Mouse (Mus musculus) limb, embryonic 12.5 days (tissue): ENCODE results near the gene Casc3. TPM values are rescaled to one million over a fixed set of nuclear protein-coding genes. Genes with fewer than 3 reads are reported as not detected.

Experiments
- ATAC-seq: fragments of 200-750 bp; cut with Nextera tagmentation; 2 replicates; pipeline ENCODE4 v1.8.0; 2017; ENCODE audit warnings: low read depth, moderate TSS enrichment; ENCODE audit not compliant: insufficient number of reproducible peaks, insufficient read depth, low FRiP score, low TSS enrichment
- H3K27ac ChIP-seq: fragments of 300-500 bp; sonication (generic); 2 replicates; pipeline ENCODE4 v1.5.1; 2016; ENCODE audit warnings: mild to moderate bottlenecking, moderate library complexity
- H3K27me3 ChIP-seq: fragments of 300-500 bp; sonication (generic); 2 replicates; pipeline ENCODE4 v1.6.1; 2016; ENCODE audit warnings: mild to moderate bottlenecking, moderate library complexity
- H3K36me3 ChIP-seq: fragments of 300-500 bp; sonication (generic); 2 replicates; pipeline ENCODE4 v1.6.1; 2016; ENCODE audit warnings: mild to moderate bottlenecking, moderate library complexity
- H3K4me1 ChIP-seq: fragments of 300-500 bp; sonication (generic); replicated peaks from 2 replicates; pipeline ENCODE4 v1.6.1; 2016
- H3K4me2 ChIP-seq: fragments of 300-500 bp; sonication (generic); 2 replicates; pipeline ENCODE4 v1.6.1; 2016; ENCODE audit warnings: mild to moderate bottlenecking, moderate library complexity
- H3K4me3 ChIP-seq: fragments of 300-500 bp; sonication (generic); replicated peaks from 2 replicates; pipeline ENCODE4 v1.5.1; 2016; ENCODE audit warnings: mild to moderate bottlenecking
- H3K9ac ChIP-seq: fragments of 300-500 bp; sonication (generic); replicated peaks from 2 replicates; pipeline ENCODE4 v1.6.1; 2016; ENCODE audit warnings: mild to moderate bottlenecking, moderate library complexity
- H3K9me3 ChIP-seq: fragments of 300-500 bp; sonication (generic); 2 replicates; pipeline ENCODE4 v1.6.1; 2016; ENCODE audit warnings: mild to moderate bottlenecking, moderate library complexity
- WGBS: fragments of 180-500 bp; shearing (Covaris S2); methylation state at CpG from one replicate; pipeline ENCODE4 v1.1.7; 2016; 5-methylcytosine and 5-hydroxymethylcytosine counted together
- polyA plus RNA-seq: library from polyadenylated mRNA; unstranded; fragments of >200 nt; fragmentation: Nextera tagmentation; extraction: Ambion mirVana; gene quantifications from 2 replicates; pipeline ENCODE4 v1.2.1, GENCODE M21; 2016

Gene Casc3
- polyA plus RNA-seq, 1 experiment from 2014 or later, result 48.1 TPM

- H3K9me3 ChIP-seq, result no peaks in the 10 kb centered on the region
- H3K9ac ChIP-seq, result peak overlapping the region; percentile 100
- H3K27ac ChIP-seq, result peak overlapping the region; percentile 100
- peak; percentile 23 for ATAC-seq
- under 1% methylated on average over 29 of the region's 30 CpGs for WGBS
- H3K27me3 ChIP-seq, result no peaks in the 10 kb centered on the region
- peaks cover 29% of the 10 kb centered on the region for H3K4me1 ChIP-seq
- peaks cover 20% of the 10 kb centered on the region for H3K36me3 ChIP-seq
- H3K4me3 ChIP-seq, result peak overlapping the region; percentile 100
- H3K4me2 ChIP-seq, result peak overlapping the region; percentile 99
Measured at GRCm38 (mm10) chr11:98794469-98795014, 10.2 kb upstream of the Casc3 start.

GRCm38 (mm10) chr11:98795015-98795713, 9.5 kb upstream of the Casc3 start, which contains the start of gene Msl1:
Msl1 (plus strand) TSS chr11:98795516.
- H3K9me3 ChIP-seq, result no peaks in the 10 kb centered on the region
- H3K27ac ChIP-seq, result peak within 1 kb of the TSS; percentile 100
- ATAC-seq, result peak; percentile 23
- H3K27me3 ChIP-seq, result no peaks in the 10 kb centered on the region
- H3K9ac ChIP-seq, result peak within 1 kb of the TSS; percentile 100
- H3K4me2 ChIP-seq, result peak within 1 kb of the TSS; percentile 99
- peaks cover 29% of the 10 kb centered on the region for H3K4me1 ChIP-seq
- WGBS, result 1% methylated on average over 69 of the region's 89 CpGs
- H3K4me3 ChIP-seq, result peak within 1 kb of the TSS; percentile 100
- H3K36me3 ChIP-seq, result peaks cover 27% of the 10 kb centered on the region

- peaks cover 34% of the 10 kb centered on the region for H3K36me3 ChIP-seq
- H3K4me2 ChIP-seq, result peak overlapping the region; percentile 99
- peak overlapping the region; percentile 100 for H3K4me3 ChIP-seq
- H3K27me3 ChIP-seq, result no peaks in the 10 kb centered on the region
- peak; percentile 48; the same call in 1 of the 2 replicates for ATAC-seq
- under 1% methylated on average over 66 of the region's 74 CpGs for WGBS
- peak overlapping the region; percentile 100 for H3K27ac ChIP-seq
- peak overlapping the region; percentile 100 for H3K9ac ChIP-seq
- peaks cover 29% of the 10 kb centered on the region for H3K4me1 ChIP-seq
- no peaks in the 10 kb centered on the region for H3K9me3 ChIP-seq
Measured at GRCm38 (mm10) chr11:98795714-98796514, 8.8 kb upstream of the Casc3 start.

GRCm38 (mm10) chr11:98796515-98797216, 8.0 kb upstream of the Casc3 start:
- no peaks in the 10 kb centered on the region for H3K9me3 ChIP-seq
- H3K4me2 ChIP-seq, result peak overlapping the region; percentile 99
- peak; percentile 50 for ATAC-seq
- peak overlapping the region; percentile 100 for H3K9ac ChIP-seq
- H3K4me3 ChIP-seq, result peak overlapping the region; percentile 100
- peaks cover 42% of the 10 kb centered on the region for H3K36me3 ChIP-seq
- peak overlapping the region; percentile 100 for H3K27ac ChIP-seq
- H3K4me1 ChIP-seq, result peaks cover 29% of the 10 kb centered on the region
- WGBS, result 2% methylated on average over 23 of the region's 23 CpGs
- H3K27me3 ChIP-seq, result no peaks in the 10 kb centered on the region

- no peak for ATAC-seq
- no peaks in the 10 kb centered on the region for H3K9me3 ChIP-seq
- H3K9ac ChIP-seq, result peak overlapping the region; percentile 100
- H3K4me1 ChIP-seq, result peaks cover 29% of the 10 kb centered on the region
- H3K36me3 ChIP-seq, result peaks cover 48% of the 10 kb centered on the region
- H3K4me3 ChIP-seq, result peak overlapping the region; percentile 100
- peak overlapping the region; percentile 99 for H3K4me2 ChIP-seq
- H3K27me3 ChIP-seq, result no peaks in the 10 kb centered on the region
- H3K27ac ChIP-seq, result peak overlapping the region; percentile 100; the same call in 1 of the 2 replicates
- WGBS, result 12% methylated on average over 5 of the region's 5 CpGs
Measured at GRCm38 (mm10) chr11:98797306-98797705, 7.4 kb upstream of the Casc3 start.

- H3K27me3 ChIP-seq, result no peaks in the 10 kb centered on the region
- peak overlapping the region; percentile 99 for H3K4me2 ChIP-seq
- H3K27ac ChIP-seq, result peak overlapping the region; percentile 100; the same call in 1 of the 2 replicates
- H3K9ac ChIP-seq, result peak overlapping the region; percentile 100; the same call in 1 of the 2 replicates
- peak overlapping the region; percentile 100 for H3K4me3 ChIP-seq
- 70% methylated on average over 4 of the region's 4 CpGs for WGBS
- no peak for ATAC-seq
- peaks cover 54% of the 10 kb centered on the region for H3K36me3 ChIP-seq
- H3K4me1 ChIP-seq, result peaks cover 29% of the 10 kb centered on the region
- no peaks in the 10 kb centered on the region for H3K9me3 ChIP-seq
Measured at GRCm38 (mm10) chr11:98797909-98798308, 6.8 kb upstream of the Casc3 start.

GRCm38 (mm10) chr11:98808417-98808816, 3.7 kb downstream of the Casc3 start:
- 88% methylated on average over 2 of the region's 2 CpGs for WGBS
- no peaks in the 10 kb centered on the region for H3K27me3 ChIP-seq
- no peak for ATAC-seq
- H3K4me1 ChIP-seq, result peaks cover 17% of the 10 kb centered on the region
- no peak overlapping the region for H3K9ac ChIP-seq
- peak overlapping the region; percentile 81 for H3K4me2 ChIP-seq
- H3K36me3 ChIP-seq, result peaks cover 72% of the 10 kb centered on the region
- H3K4me3 ChIP-seq, result no peak overlapping the region
- H3K27ac ChIP-seq, result peak overlapping the region; percentile 97
- H3K9me3 ChIP-seq, result no peaks in the 10 kb centered on the region

GRCm38 (mm10) chr11:98809457-98810290, 5.0 kb downstream of the Casc3 start:
- peak overlapping the region; percentile 97 for H3K27ac ChIP-seq
- H3K9me3 ChIP-seq, result no peaks in the 10 kb centered on the region
- H3K4me2 ChIP-seq, result peak overlapping the region; percentile 81
- H3K27me3 ChIP-seq, result no peaks in the 10 kb centered on the region
- ATAC-seq, result peak; percentile 98
- H3K9ac ChIP-seq, result peak overlapping the region; percentile 90
- peak overlapping the region; percentile 87 for H3K4me3 ChIP-seq
- H3K4me1 ChIP-seq, result peaks cover 17% of the 10 kb centered on the region
- under 1% methylated on average over 79 of the region's 84 CpGs for WGBS
- H3K36me3 ChIP-seq, result peaks cover 72% of the 10 kb centered on the region

GRCm38 (mm10) chr11:98810686-98811085, 6.0 kb downstream of the Casc3 start:
- no peaks in the 10 kb centered on the region for H3K27me3 ChIP-seq
- H3K4me2 ChIP-seq, result peak overlapping the region; percentile 81
- peak overlapping the region; percentile 90 for H3K9ac ChIP-seq
- peaks cover 72% of the 10 kb centered on the region for H3K36me3 ChIP-seq
- H3K4me1 ChIP-seq, result peaks cover 17% of the 10 kb centered on the region
- H3K27ac ChIP-seq, result no peak overlapping the region
- 64% methylated on average over 7 of the region's 7 CpGs for WGBS
- H3K9me3 ChIP-seq, result no peaks in the 10 kb centered on the region
- H3K4me3 ChIP-seq, result peak overlapping the region; percentile 87
- no peak for ATAC-seq

- ATAC-seq, result no peak
- H3K4me3 ChIP-seq, result no peak overlapping the region
- H3K4me1 ChIP-seq, result no peaks in the 10 kb centered on the region
- no peak overlapping the region for H3K27ac ChIP-seq
- no peak overlapping the region for H3K9ac ChIP-seq
- H3K9me3 ChIP-seq, result no peaks in the 10 kb centered on the region
- WGBS, result 93% methylated on average over 1 of the region's 1 CpGs
- H3K27me3 ChIP-seq, result no peaks in the 10 kb centered on the region
- H3K4me2 ChIP-seq, result no peak overlapping the region
- peaks cover 98% of the 10 kb centered on the region for H3K36me3 ChIP-seq
Measured at GRCm38 (mm10) chr11:98816706-98817239, 12.1 kb downstream of the Casc3 start.
